Mouse (Mus musculus): ENCODE results near the gene Tfg.

DNA sequence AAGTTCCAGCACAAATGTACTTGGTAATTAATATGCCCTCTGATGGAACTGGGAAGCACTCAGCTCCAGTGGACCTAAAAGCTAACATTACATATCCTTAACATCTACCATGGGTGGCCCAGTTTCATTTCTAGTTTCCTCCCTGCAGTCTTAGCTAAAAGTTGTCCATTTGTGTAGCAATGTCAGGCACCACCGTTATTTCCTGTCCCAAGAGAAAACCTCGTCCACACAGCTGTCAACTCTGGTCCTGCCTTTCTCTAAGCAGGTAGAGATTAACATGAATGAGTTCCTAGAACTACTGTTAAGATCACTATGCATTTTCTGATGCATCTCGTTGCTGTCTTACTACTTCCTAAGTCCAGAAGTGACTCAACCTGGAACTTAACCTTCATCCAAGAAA is 1.6 kb downstream of the Tfg start:
- TF ChIP-seq CTCF (IDR thresholded peaks at IDR 0.05; ENCODE audit: low read depth, low read length) (no peak), POLR2A (IDR thresholded peaks at IDR 0.05; ENCODE audit: borderline replicate concordance, low read depth, low read length) (no peak)
